Mouse (Mus musculus): Measurements from ENCODE around the gene Rps6ka3.

DNA sequence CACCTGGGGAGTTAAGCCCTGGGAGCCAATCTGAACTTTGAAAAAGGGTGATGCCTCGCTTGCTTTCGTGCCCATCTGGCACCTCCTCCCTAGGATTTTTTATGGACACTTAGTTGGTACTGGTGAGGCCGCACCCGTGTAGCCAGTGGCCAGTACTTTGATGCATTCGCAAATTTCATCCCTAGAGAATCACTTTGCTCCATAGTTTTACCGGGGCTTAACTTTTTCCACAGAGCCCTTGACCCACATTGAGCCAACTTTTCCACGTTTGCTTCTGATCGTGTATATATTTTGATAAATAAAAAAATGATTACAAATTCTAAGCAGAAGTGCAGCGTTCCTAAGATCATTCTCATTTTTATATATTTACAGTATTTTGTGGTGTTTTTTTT is 162.6 kb downstream of the Rps6ka3 start:
- TF ChIP-seq TAL1 (conservative IDR thresholded peaks at IDR 0.05; ENCODE audit: low read depth, low read length) (no peak), CTCF (IDR thresholded peaks at IDR 0.05; ENCODE audit: low read depth, low read length) (no peak), GATA2 (IDR thresholded peaks at IDR 0.05; ENCODE audit: borderline replicate concordance, low read depth, low read length) (no peak), GATA1 (IDR thresholded peaks at IDR 0.05; ENCODE audit: borderline replicate concordance, low read length) (no peak)
